Mouse (Mus musculus) liver, embryonic 11.5 days (tissue): ENCODE data around the gene P3h1. TPM values are rescaled to one million over a fixed set of nuclear protein-coding genes. Genes with fewer than 3 reads are reported as not detected.

ENCODE experiments used
- ATAC-seq: fragments of 200-750 bp; cut with Nextera tagmentation; replicated peaks from 2 replicates; pipeline ENCODE4 v1.8.0; 2017; ENCODE audit warnings: moderate number of reproducible peaks, mild to moderate bottlenecking, moderate TSS enrichment, moderate library complexity; ENCODE audit not compliant: low FRiP score
- DNase-seq: peaks from one replicate; pipeline ENCODE4 v3.0.0-alpha.2; 2017; ENCODE audit warnings: low spot score
- H3K27ac ChIP-seq: fragments of 300-500 bp; sonication (generic); 2 replicates; pipeline ENCODE4 v1.5.1; 2014; ENCODE audit warnings: mild to moderate bottlenecking, low read depth, low read length, control low read depth
- H3K27me3 ChIP-seq: fragments of 300-500 bp; sonication (generic); replicated peaks from 2 replicates; pipeline ENCODE4 v1.6.1; 2014; ENCODE audit warnings: low read length, mixed read lengths; ENCODE audit not compliant: control insufficient read depth, insufficient read depth
- H3K36me3 ChIP-seq: fragments of 300-500 bp; sonication (generic); 2 replicates; pipeline ENCODE4 v1.6.1; 2014; ENCODE audit warnings: mild to moderate bottlenecking, low read length, moderate library complexity, mixed read lengths; ENCODE audit not compliant: control insufficient read depth, insufficient read depth
- H3K4me1 ChIP-seq: fragments of 300-500 bp; sonication (generic); replicated peaks from 2 replicates; pipeline ENCODE4 v1.6.1; 2014; ENCODE audit warnings: low read length, mixed read lengths; ENCODE audit not compliant: control insufficient read depth, insufficient read depth
- H3K4me2 ChIP-seq: fragments of 300-500 bp; sonication (generic); 2 replicates; pipeline ENCODE4 v1.6.1; 2014; ENCODE audit warnings: mild to moderate bottlenecking, control low read depth, moderate library complexity
- H3K4me3 ChIP-seq: fragments of 300-500 bp; sonication (generic); 2 replicates; pipeline ENCODE4 v1.5.1; 2014; ENCODE audit warnings: low read depth, low read length, control low read depth
- H3K9ac ChIP-seq: fragments of 300-500 bp; sonication (generic); 2 replicates; pipeline ENCODE4 v1.6.1; 2014; ENCODE audit warnings: low read depth, low read length, control low read depth
- H3K9me3 ChIP-seq: fragments of 300-500 bp; sonication (generic); 2 replicates; pipeline ENCODE4 v1.6.1; 2016; ENCODE audit warnings: low read length, inconsistent platforms, mixed read lengths; ENCODE audit not compliant: control insufficient read depth
- WGBS: fragments of 180-500 bp; shearing (Covaris S2); extraction: QIAGEN DNeasy Blood & Tissue Kit; methylation state at CpG from one replicate; pipeline ENCODE4 v1.1.7; 2014; 5-methylcytosine and 5-hydroxymethylcytosine counted together
- polyA plus RNA-seq: library from polyadenylated mRNA; unstranded; fragments of >200 nt; fragmentation: Nextera tagmentation; extraction: Ambion mirVana; gene quantifications from 2 replicates; pipeline ENCODE4 v1.2.1, GENCODE M21; 2014

P3h1 gene
- 20.8 and 21.6 TPM in 2 replicates for polyA plus RNA-seq

- peak within 1 kb of the TSS; percentile 81 for H3K9ac ChIP-seq
These were observed at the start of gene P3h1, which contains the start of gene AU022252 for GRCm38 (mm10) chr4:119232410-119233255. Gene P3h1, plus strand, starts transcription at chr4:119232915. Gene AU022252, minus strand, starts transcription at chr4:119232712.

GRCm38 (mm10) chr4:119183525-119183924 is 49.2 kb upstream of the P3h1 start:
- Histone ChIP-seq H3K4me3 (no peak overlapping the region), H3K4me1 (peaks cover 13% of the 10 kb centered on the region), H3K36me3 (peaks cover 43% of the 10 kb centered on the region), H3K4me2 (no peak overlapping the region), H3K9me3 (no peaks in the 10 kb centered on the region), H3K9ac (no peak overlapping the region), H3K27me3 (no peaks in the 10 kb centered on the region), H3K27ac (no peak overlapping the region)
- ATAC-seq (no peak), DNase-seq (no peak)
- 45% methylated on average over 1 of the region's 1 CpGs for WGBS

More at GRCm38 (mm10) chr4:119232410-119233255, at the start of gene P3h1, which contains the start of gene AU022252:
- ATAC-seq: peak; percentile 96
- Histone ChIP-seq H3K36me3 (peaks cover 7% of the 10 kb centered on the region; the same call in 1 of the 2 replicates), H3K4me2 (peak within 1 kb of the TSS; percentile 94), H3K9me3 (no peaks in the 10 kb centered on the region), H3K4me1 (peaks cover 4% of the 10 kb centered on the region; the same call in 1 of the 2 replicates), H3K27me3 (no peaks in the 10 kb centered on the region), H3K4me3 (peak within 1 kb of the TSS; percentile 84), H3K27ac (0 out of 2 replicates have a peak within 1 kb of the TSS, but pooled peaks have one; percentile 19)
- WGBS: under 1% methylated on average over 70 of the region's 71 CpGs
- peak; percentile 94 for DNase-seq

GRCm38 (mm10) chr4:119185771-119186170 is 46.9 kb upstream of the P3h1 start:
- Histone ChIP-seq H3K9me3 (no peaks in the 10 kb centered on the region), H3K4me3 (peak overlapping the region; percentile 18), H3K27ac (no peak overlapping the region), H3K4me1 (peaks cover 15% of the 10 kb centered on the region), H3K4me2 (peak overlapping the region; percentile 72), H3K27me3 (no peaks in the 10 kb centered on the region), H3K36me3 (peaks cover 40% of the 10 kb centered on the region), H3K9ac (peak overlapping the region; percentile 41; the same call in 1 of the 2 replicates)
- WGBS: 76% methylated on average over 4 of the region's 4 CpGs
- DNase-seq (no peak), ATAC-seq (no peak)

GRCm38 (mm10) chr4:119188060-119188785 is 44.5 kb upstream of the P3h1 start:
- Histone ChIP-seq H3K9ac (peak overlapping the region; percentile 89), H3K27ac (peak overlapping the region; percentile 80), H3K4me1 (peaks cover 18% of the 10 kb centered on the region), H3K4me2 (peak overlapping the region; percentile 72), H3K9me3 (no peaks in the 10 kb centered on the region), H3K4me3 (peak overlapping the region; percentile 56), H3K36me3 (peaks cover 22% of the 10 kb centered on the region), H3K27me3 (no peaks in the 10 kb centered on the region)
- WGBS: 28% methylated on average over 11 of the region's 11 CpGs
- ATAC-seq (peak; percentile 52), DNase-seq (no peak)

GRCm38 (mm10) chr4:119189392-119189791 is 43.3 kb upstream of the P3h1 start:
- 55% methylated on average over 6 of the region's 6 CpGs for WGBS
- H3K27me3 ChIP-seq: no peaks in the 10 kb centered on the region
- peak overlapping the region; percentile 96 for H3K27ac ChIP-seq
- H3K9me3 ChIP-seq: no peaks in the 10 kb centered on the region
- peak overlapping the region; percentile 56 for H3K4me3 ChIP-seq
- ATAC-seq (no peak), DNase-seq (no peak)
- H3K4me2 ChIP-seq: no peak overlapping the region; the same call in 1 of the 2 replicates
- H3K4me1 ChIP-seq: peaks cover 18% of the 10 kb centered on the region
- peaks cover 15% of the 10 kb centered on the region for H3K36me3 ChIP-seq
- peak overlapping the region; percentile 81 for H3K9ac ChIP-seq

- peak; percentile 90 for ATAC-seq
- peak within 1 kb of the TSS; percentile 56 for H3K4me3 ChIP-seq
These were observed 42.9 kb upstream of the P3h1 start, which contains the start of gene Ermap for GRCm38 (mm10) chr4:119189864-119190263. Gene Ermap, minus strand, starts transcription at chr4:119190011.

GRCm38 (mm10) chr4:119190618-119191017 is 42.1 kb upstream of the P3h1 start:
- Histone ChIP-seq H3K9ac (peak overlapping the region; percentile 81), H3K4me1 (peaks cover 14% of the 10 kb centered on the region), H3K4me2 (peak overlapping the region; percentile 62), H3K27me3 (no peaks in the 10 kb centered on the region), H3K9me3 (no peaks in the 10 kb centered on the region), H3K27ac (peak overlapping the region; percentile 96), H3K4me3 (peak overlapping the region; percentile 56), H3K36me3 (peaks cover 13% of the 10 kb centered on the region)
- ATAC-seq (peak; percentile 69), DNase-seq (peak; percentile 60)
- WGBS: 42% methylated on average over 8 of the region's 8 CpGs

More at GRCm38 (mm10) chr4:119189864-119190263, 42.9 kb upstream of the P3h1 start, which contains the start of gene Ermap:
- H3K27me3 ChIP-seq: no peaks in the 10 kb centered on the region
- WGBS: 30% methylated on average over 6 of the region's 6 CpGs
- no peaks in the 10 kb centered on the region for H3K9me3 ChIP-seq
- H3K4me2 ChIP-seq: peak within 1 kb of the TSS; percentile 72
- H3K4me1 ChIP-seq: peaks cover 18% of the 10 kb centered on the region
- peaks cover 15% of the 10 kb centered on the region for H3K36me3 ChIP-seq
- H3K27ac ChIP-seq: peak within 1 kb of the TSS; percentile 96
- peak; percentile 57 for DNase-seq
- H3K9ac ChIP-seq: peak within 1 kb of the TSS; percentile 89

- Histone ChIP-seq H3K4me1 (peaks cover 12% of the 10 kb centered on the region), H3K27ac (peak overlapping the region; percentile 96), H3K36me3 (peaks cover 11% of the 10 kb centered on the region; the same call in 1 of the 2 replicates), H3K9me3 (no peaks in the 10 kb centered on the region), H3K4me3 (peak overlapping the region; percentile 56; the same call in 1 of the 2 replicates), H3K4me2 (peak overlapping the region; percentile 62), H3K27me3 (no peaks in the 10 kb centered on the region), H3K9ac (peak overlapping the region; percentile 81)
- ATAC-seq (no peak), DNase-seq (no peak)
- WGBS: 63% methylated on average over 3 of the region's 3 CpGs
These were observed 41.4 kb upstream of the P3h1 start for GRCm38 (mm10) chr4:119191273-119191672.
